9 mouse cellular contexts compared by ENCODE assay signal in genomic region chr1:39721351-39721726, GRCm38 (mm10). TPM values are rescaled to one million over a fixed set of nuclear protein-coding genes. Genes with fewer than 3 reads are reported as not detected.
A peak's percentile ranks its signal among the peaks of the same experiment; 100 is the strongest.
DNase-seq lines count a peak whose midpoint lies in the region; ATAC-seq and TF ChIP-seq lines count a peak whose summit lies in the region.
"Had no signal": no experiment of that assay in that cellular context is flagged by ENCODE, and none has a peak within 500 bp of the region (broad histone marks: within the 10 kb centered on the region; RNA-seq: fewer than 3 reads in every experiment).

No protein-coding gene starts in this region.

- H3K27me3 ChIP-seq in heart, embryonic 14.5 days (ENCODE audit: control insufficient read depth, insufficient read depth, low read length) = no peaks in the 10 kb centered on the region
- H3K27me3 ChIP-seq in liver, embryonic 14.5 days (ENCODE audit: control insufficient read depth, insufficient read depth, low read length) = no peaks in the 10 kb centered on the region

- TF ChIP-seq EP300 in liver, embryonic 14.5 days (IDR thresholded peaks at IDR 0.05; ENCODE audit: low read depth) = no peak

- WGBS in heart, embryonic 14.5 days = 14% methylated on average over 9 of the region's 9 CpGs
- 22% methylated on average over 9 of the region's 9 CpGs for WGBS in liver, embryonic 14.5 days (ENCODE audit: insufficient replicate concordance)

- H3K9me3 ChIP-seq in heart, embryonic 14.5 days (ENCODE audit: control insufficient read depth, low read length) = no peaks in the 10 kb centered on the region
- no peaks in the 10 kb centered on the region for H3K9me3 ChIP-seq in liver, embryonic 14.5 days (ENCODE audit: control insufficient read depth, low read length)

- no peak for TF ChIP-seq CTCF in liver, embryonic 14.5 days (IDR thresholded peaks at IDR 0.05; ENCODE audit: low read depth)

- peaks cover 11 to 13% of the 10 kb centered on the region in 2 experiments for H3K4me1 ChIP-seq in heart, embryonic 14.5 days (ENCODE audit: control insufficient read depth in 2 of 2, insufficient read depth in 2 of 2, low read length in 2 of 2)
- H3K4me1 ChIP-seq in liver, embryonic 14.5 days (replicated peaks; ENCODE audit: control insufficient read depth in 2 of 2, insufficient read depth in 2 of 2, low read length in 1 of 2) = peaks cover 0 to 3% of the 10 kb centered on the region in 2 experiments; a peak in 1 of 4 replicates

- H3K27ac ChIP-seq in heart, embryonic 14.5 days (replicated peaks in 1 of 2; ENCODE audit: control insufficient read depth in 1 of 2, insufficient read depth in 1 of 2, low read depth in 2 of 2, low read length in 2 of 2) = peak overlapping the region; percentile 49 to 56
- H3K27ac ChIP-seq in liver, embryonic 14.5 days = no peak overlapping the region

- peak overlapping the region; percentile 49 to 65 for H3K4me3 ChIP-seq in heart, embryonic 14.5 days (ENCODE audit: control insufficient read depth in 1 of 2, insufficient read depth in 1 of 2, low read depth in 1 of 2, low read length in 2 of 2)
- H3K4me3 ChIP-seq in liver, embryonic 14.5 days (ENCODE audit: insufficient read depth in 1 of 2, low read depth in 2 of 2, low read length in 2 of 2) = no peak overlapping the region

- ATAC-seq in frontal cortex, adult (ENCODE audit: low TSS enrichment) = 0 out of 2 replicates have a peak, but pooled peaks have one; percentile 20
- 0 out of 2 replicates have a peak, but pooled peaks have one; percentile 68 for ATAC-seq in heart, embryonic 14.5 days (ENCODE audit: insufficient number of reproducible peaks, insufficient read depth, low FRiP score, low read depth)
- ATAC-seq in liver, embryonic 14.5 days (ENCODE audit: insufficient read depth) = no peak
- ATAC-seq in megakaryocyte, adult 5-6 weeks (ENCODE audit: poor library complexity, severe bottlenecking) = no peak

- DNase-seq in frontal cortex, postnatal 10 days (ENCODE audit: low spot score in 2 of 2) = no peak
- DNase-seq in brain, adult 2 months (ENCODE audit: low read depth, low spot score) = peak; percentile 16
- no peak for DNase-seq in liver, embryonic 14.5 days (ENCODE audit: low read depth in 3 of 3, low spot score in 3 of 3)
- no peak for DNase-seq in c-Kit-positive CD71-positive TER-119-positive erythroid progenitor cells, embryonic 14.5 days (ENCODE audit: low spot score)
- no peak for DNase-seq in layer of hippocampus, adult 11-12 months (ENCODE audit: low spot score)

- H3K36me3 ChIP-seq in heart, embryonic 14.5 days (ENCODE audit: control insufficient read depth, insufficient read depth, low read length) = no peaks in the 10 kb centered on the region
- no peaks in the 10 kb centered on the region for H3K36me3 ChIP-seq in liver, embryonic 14.5 days (replicated peaks; ENCODE audit: control insufficient read depth, insufficient read depth, low read depth)

- peak overlapping the region; percentile 83 for H3K9ac ChIP-seq in heart, embryonic 14.5 days (ENCODE audit: low read length)
- no peak overlapping the region for H3K9ac ChIP-seq in liver, embryonic 14.5 days (replicated peaks)

- peak overlapping the region; percentile 91 for H3K4me2 ChIP-seq in heart, embryonic 14.5 days (ENCODE audit: low read length)
- H3K4me2 ChIP-seq in liver, embryonic 14.5 days (ENCODE audit: low read depth) = peak overlapping the region; percentile 62

RNA-seq across cellular contexts. Expression of gene Rfx8, which starts 0.5 kb away (rescaled TPM):
- 1.1 and 1.7 TPM in 2 replicates for polyA plus RNA-seq in heart, embryonic 14.5 days (2014; fragmentation: Nextera tagmentation; extraction: Ambion mirVana)
- polyA plus RNA-seq in liver, embryonic 14.5 days (2012; rRNA removed) = 0.02 and 0.04 TPM in 2 replicates
- not detected in 2 replicates for polyA plus RNA-seq in liver, embryonic 14.5 days (2014; fragmentation: Nextera tagmentation; extraction: Ambion mirVana)
- total RNA-seq in megakaryocyte, adult 5-6 weeks (2015) = not detected in 2 replicates
- total RNA-seq in megakaryocyte, adult 5-6 weeks (2017) = not detected in 2 replicates
- total RNA-seq: left cerebral cortex, postnatal 10 days had no signal

Comparison
In these comparisons a context has a peak if more than half of its experiments do, and no peak if none do; other contexts are left out.
1. ATAC-seq: peak in frontal cortex, adult (single experiment) and heart, embryonic 14.5 days (single experiment); none in liver, embryonic 14.5 days (single experiment) and megakaryocyte, adult 5-6 weeks (single experiment).
2. H3K4me3 ChIP-seq: peak in heart, embryonic 14.5 days (2 of 2); none in liver, embryonic 14.5 days (0 of 2).